Mouse (Mus musculus): Measurements from ENCODE around the gene Tuba3a. TPM values are rescaled to one million over a fixed set of nuclear protein-coding genes. Genes with fewer than 3 reads are reported as not detected.
"Not testable (repeated sequence)": the region's sequence is repeated elsewhere in the genome, so short reads cannot be mapped to it uniquely, and the experiment has no call there.

The Tuba3a gene
- polyA plus RNA-seq, 1 experiment from 2014 or later, result not detected

GRCm38 (mm10) chr6:125284250-125284649 lies 1.6 kb downstream of the Tuba3a start:
- no peak overlapping the region for H3K4me3 ChIP-seq (ENCODE audit: low read length)
- no peak overlapping the region for H3K27ac ChIP-seq (ENCODE audit: low read depth, low read length)
- no peaks in the 10 kb centered on the region for H3K9me3 ChIP-seq (ENCODE audit: control insufficient read depth, low read length)
- 29% methylated on average over 8 of the region's 8 CpGs for WGBS
- no peaks in the 10 kb centered on the region for H3K4me1 ChIP-seq (ENCODE audit: control insufficient read depth, insufficient read depth, low read length)
- H3K36me3 ChIP-seq (ENCODE audit: control insufficient read depth, insufficient read depth, low read length), result no peaks in the 10 kb centered on the region
- H3K27me3 ChIP-seq (ENCODE audit: control insufficient read depth, insufficient read depth, low read length), result no peaks in the 10 kb centered on the region
- H3K9ac ChIP-seq (ENCODE audit: low read depth, low read length), result no peak overlapping the region
- no peak for ATAC-seq (ENCODE audit: low FRiP score, low TSS enrichment)
- H3K4me2 ChIP-seq (replicated peaks; ENCODE audit: low read depth, low read length), result no peak overlapping the region

- H3K36me3 ChIP-seq (ENCODE audit: control insufficient read depth, insufficient read depth, low read length); H3K4me3 ChIP-seq (ENCODE audit: low read length); H3K27ac ChIP-seq (ENCODE audit: low read depth, low read length); H3K4me1 ChIP-seq (ENCODE audit: control insufficient read depth, insufficient read depth, low read length); H3K9me3 ChIP-seq (ENCODE audit: control insufficient read depth, low read length); H3K9ac ChIP-seq (ENCODE audit: low read depth, low read length); H3K27me3 ChIP-seq (ENCODE audit: control insufficient read depth, insufficient read depth, low read length); ATAC-seq (ENCODE audit: low FRiP score, low TSS enrichment); H3K4me2 ChIP-seq (replicated peaks; ENCODE audit: low read depth, low read length): not testable (repeated sequence)
- 92% methylated on average over 13 of the region's 13 CpGs for WGBS
These were observed 3.1 kb downstream of the Tuba3a start for GRCm38 (mm10) chr6:125282721-125283120.

GRCm38 (mm10) chr6:125279729-125280128 lies 6.1 kb downstream of the Tuba3a start:
- Histone ChIP-seq H3K4me1 (ENCODE audit: control insufficient read depth, insufficient read depth, low read length) (no peaks in the 10 kb centered on the region), H3K4me2 (replicated peaks; ENCODE audit: low read depth, low read length) (no peak overlapping the region), H3K9ac (ENCODE audit: low read depth, low read length) (no peak overlapping the region), H3K27ac (ENCODE audit: low read depth, low read length) (no peak overlapping the region), H3K36me3 (ENCODE audit: control insufficient read depth, insufficient read depth, low read length) (no peaks in the 10 kb centered on the region), H3K4me3 (ENCODE audit: low read length) (no peak overlapping the region), H3K9me3 (ENCODE audit: control insufficient read depth, low read length) (no peaks in the 10 kb centered on the region), H3K27me3 (ENCODE audit: control insufficient read depth, insufficient read depth, low read length) (no peaks in the 10 kb centered on the region)
- 53% methylated on average over 8 of the region's 8 CpGs for WGBS
- no peak for ATAC-seq (ENCODE audit: low FRiP score, low TSS enrichment)

GRCm38 (mm10) chr6:125274841-125275563 lies 10.8 kb downstream of the Tuba3a start:
- H3K27ac ChIP-seq (ENCODE audit: low read depth, low read length), result no peak overlapping the region
- 58% methylated on average over 15 of the region's 15 CpGs for WGBS
- no peak overlapping the region for H3K9ac ChIP-seq (ENCODE audit: low read depth, low read length)
- H3K9me3 ChIP-seq (ENCODE audit: control insufficient read depth, low read length), result no peaks in the 10 kb centered on the region
- no peaks in the 10 kb centered on the region for H3K27me3 ChIP-seq (ENCODE audit: control insufficient read depth, insufficient read depth, low read length)
- no peaks in the 10 kb centered on the region for H3K4me1 ChIP-seq (ENCODE audit: control insufficient read depth, insufficient read depth, low read length)
- no peak for ATAC-seq (ENCODE audit: low FRiP score, low TSS enrichment)
- no peak overlapping the region for H3K4me2 ChIP-seq (replicated peaks; ENCODE audit: low read depth, low read length)
- no peak overlapping the region for H3K4me3 ChIP-seq (ENCODE audit: low read length)
- H3K36me3 ChIP-seq (ENCODE audit: control insufficient read depth, insufficient read depth, low read length), result no peaks in the 10 kb centered on the region

- H3K4me1 ChIP-seq (ENCODE audit: control insufficient read depth, insufficient read depth, low read length), result no peaks in the 10 kb centered on the region
- 77% methylated on average over 10 of the region's 10 CpGs for WGBS
- H3K4me2 ChIP-seq (replicated peaks; ENCODE audit: low read depth, low read length), result no peak overlapping the region
- no peak overlapping the region for H3K4me3 ChIP-seq (ENCODE audit: low read length)
- no peak overlapping the region for H3K9ac ChIP-seq (ENCODE audit: low read depth, low read length)
- H3K27ac ChIP-seq (ENCODE audit: low read depth, low read length), result no peak overlapping the region
- ATAC-seq (ENCODE audit: low FRiP score, low TSS enrichment), result no peak
- no peaks in the 10 kb centered on the region for H3K36me3 ChIP-seq (ENCODE audit: control insufficient read depth, insufficient read depth, low read length)
- H3K27me3 ChIP-seq (ENCODE audit: control insufficient read depth, insufficient read depth, low read length), result no peaks in the 10 kb centered on the region
- H3K9me3 ChIP-seq (ENCODE audit: control insufficient read depth, low read length), result no peaks in the 10 kb centered on the region
These were observed 13.5 kb downstream of the Tuba3a start for GRCm38 (mm10) chr6:125272228-125272785.

GRCm38 (mm10) chr6:125271455-125272227 lies 14.2 kb downstream of the Tuba3a start:
- ATAC-seq (ENCODE audit: low FRiP score, low TSS enrichment), result peak; percentile 88
- H3K36me3 ChIP-seq (ENCODE audit: control insufficient read depth, insufficient read depth, low read length), result no peaks in the 10 kb centered on the region
- H3K4me2 ChIP-seq (replicated peaks; ENCODE audit: low read depth, low read length), result no peak overlapping the region; the same call in 1 of the 2 replicates
- no peaks in the 10 kb centered on the region for H3K9me3 ChIP-seq (ENCODE audit: control insufficient read depth, low read length)
- no peak overlapping the region for H3K27ac ChIP-seq (ENCODE audit: low read depth, low read length)
- no peak overlapping the region for H3K4me3 ChIP-seq (ENCODE audit: low read length)
- no peaks in the 10 kb centered on the region for H3K27me3 ChIP-seq (ENCODE audit: control insufficient read depth, insufficient read depth, low read length)
- no peak overlapping the region for H3K9ac ChIP-seq (ENCODE audit: low read depth, low read length)
- WGBS, result 20% methylated on average over 17 of the region's 17 CpGs
- no peaks in the 10 kb centered on the region for H3K4me1 ChIP-seq (ENCODE audit: control insufficient read depth, insufficient read depth, low read length)

- Histone ChIP-seq H3K9me3 (ENCODE audit: control insufficient read depth, low read length) (no peaks in the 10 kb centered on the region), H3K27ac (ENCODE audit: low read depth, low read length) (no peak overlapping the region), H3K4me1 (ENCODE audit: control insufficient read depth, insufficient read depth, low read length) (no peaks in the 10 kb centered on the region), H3K27me3 (ENCODE audit: control insufficient read depth, insufficient read depth, low read length) (no peaks in the 10 kb centered on the region), H3K4me3 (ENCODE audit: low read length) (no peak overlapping the region), H3K9ac (ENCODE audit: low read depth, low read length) (no peak overlapping the region), H3K36me3 (ENCODE audit: control insufficient read depth, insufficient read depth, low read length) (no peaks in the 10 kb centered on the region), H3K4me2 (replicated peaks; ENCODE audit: low read depth, low read length) (no peak overlapping the region)
- 50% methylated on average over 6 of the region's 6 CpGs for WGBS
- no peak for ATAC-seq (ENCODE audit: low FRiP score, low TSS enrichment)
These were observed 17.0 kb downstream of the Tuba3a start for GRCm38 (mm10) chr6:125268799-125269198.

GRCm38 (mm10) chr6:125267469-125267868 lies 18.4 kb downstream of the Tuba3a start:
- Histone ChIP-seq H3K4me3 (ENCODE audit: low read length) (no peak overlapping the region), H3K27ac (ENCODE audit: low read depth, low read length) (no peak overlapping the region), H3K36me3 (ENCODE audit: control insufficient read depth, insufficient read depth, low read length) (no peaks in the 10 kb centered on the region), H3K4me1 (ENCODE audit: control insufficient read depth, insufficient read depth, low read length) (no peaks in the 10 kb centered on the region), H3K4me2 (replicated peaks; ENCODE audit: low read depth, low read length) (no peak overlapping the region), H3K9me3 (ENCODE audit: control insufficient read depth, low read length) (no peaks in the 10 kb centered on the region), H3K9ac (ENCODE audit: low read depth, low read length) (no peak overlapping the region), H3K27me3 (ENCODE audit: control insufficient read depth, insufficient read depth, low read length) (no peaks in the 10 kb centered on the region)
- 83% methylated on average over 3 of the region's 3 CpGs for WGBS
- ATAC-seq (ENCODE audit: low FRiP score, low TSS enrichment), result no peak

GRCm38 (mm10) chr6:125266600-125266999 lies 19.2 kb downstream of the Tuba3a start:
- H3K9me3 ChIP-seq (ENCODE audit: control insufficient read depth, low read length); H3K4me2 ChIP-seq (replicated peaks; ENCODE audit: low read depth, low read length); ATAC-seq (ENCODE audit: low FRiP score, low TSS enrichment); H3K27ac ChIP-seq (ENCODE audit: low read depth, low read length); H3K4me3 ChIP-seq (ENCODE audit: low read length); H3K27me3 ChIP-seq (ENCODE audit: control insufficient read depth, insufficient read depth, low read length); H3K4me1 ChIP-seq (ENCODE audit: control insufficient read depth, insufficient read depth, low read length); H3K36me3 ChIP-seq (ENCODE audit: control insufficient read depth, insufficient read depth, low read length); H3K9ac ChIP-seq (ENCODE audit: low read depth, low read length): not testable (repeated sequence)
- 62% methylated on average over 6 of the region's 6 CpGs for WGBS
